8 mouse cellular contexts compared by ENCODE assay signal in the genomic region with DNA sequence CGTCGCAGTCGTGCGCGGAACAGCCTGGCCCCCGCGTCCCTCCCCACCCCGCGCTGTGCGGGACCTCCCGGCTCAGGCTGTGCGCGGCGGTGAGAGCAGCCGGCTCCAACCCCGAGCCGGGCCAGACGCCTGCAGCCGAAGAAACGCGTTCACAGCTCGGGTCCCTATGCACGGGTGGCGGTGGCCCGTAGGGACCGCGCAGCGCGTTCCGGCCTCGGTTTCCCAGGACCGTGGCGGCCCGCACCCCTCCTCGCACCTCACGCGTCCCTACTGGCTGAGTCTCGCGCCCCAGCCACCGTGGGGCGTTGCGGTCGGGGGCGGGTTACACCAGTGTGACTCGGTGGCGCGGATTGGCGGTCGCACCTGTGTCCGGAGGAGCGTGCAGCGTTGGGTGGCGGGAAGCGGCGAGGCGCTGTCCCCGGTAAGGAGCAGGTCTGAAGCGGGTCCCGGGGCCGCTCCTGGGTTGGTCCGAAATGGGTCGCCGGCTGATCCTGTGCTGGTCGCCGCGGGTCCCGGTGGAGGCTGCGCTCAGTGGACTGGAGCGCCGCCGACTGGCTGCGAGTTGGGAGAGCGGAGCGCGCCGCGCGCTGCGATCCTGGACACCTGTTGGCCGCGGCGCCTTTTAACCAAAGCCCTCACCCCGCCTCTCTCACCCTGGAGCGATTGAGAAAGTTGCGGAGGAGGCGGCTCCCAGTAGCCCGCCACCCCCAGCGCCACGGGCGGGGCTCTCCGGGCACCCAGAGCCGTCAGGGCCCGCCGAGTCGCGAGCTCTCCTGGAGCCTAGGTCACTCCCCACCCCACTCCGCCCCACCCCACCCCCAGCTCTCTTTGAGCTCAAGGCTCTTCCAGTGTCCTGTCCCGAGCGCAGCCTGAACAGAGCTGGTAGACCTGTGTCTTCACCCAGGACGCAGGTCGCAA. TPM values are rescaled to one million over a fixed set of nuclear protein-coding genes. Genes with fewer than 3 reads are reported as not detected.
DNase-seq lines count a peak whose midpoint lies in the region; ATAC-seq lines count a peak whose summit lies in the region.

Gene Gjb2, minus strand, starts transcription at position 597 of the 918 bp plus-strand sequence.

- H3K4me1 ChIP-seq in embryonic facial prominence, embryonic 12.5 days, result peaks cover 14% of the 10 kb centered on the region
- peaks cover 21% of the 10 kb centered on the region for H3K4me1 ChIP-seq in hindbrain, embryonic 13.5 days (replicated peaks)

- H3K4me2 ChIP-seq in embryonic facial prominence, embryonic 12.5 days (replicated peaks), result peak within 1 kb of the TSS; percentile 100
- H3K4me2 ChIP-seq in hindbrain, embryonic 13.5 days, result peak within 1 kb of the TSS; percentile 96

- H3K27ac ChIP-seq in embryonic facial prominence, embryonic 12.5 days, result no peak within 1 kb of the TSS
- no peak within 1 kb of the TSS for H3K27ac ChIP-seq in hindbrain, embryonic 13.5 days

- H3K9ac ChIP-seq in embryonic facial prominence, embryonic 12.5 days, result peak within 1 kb of the TSS; percentile 52
- H3K9ac ChIP-seq in hindbrain, embryonic 13.5 days, result peak within 1 kb of the TSS; percentile 68

- peak within 1 kb of the TSS; percentile 61 for H3K4me3 ChIP-seq in embryonic facial prominence, embryonic 12.5 days
- H3K4me3 ChIP-seq in hindbrain, embryonic 13.5 days, result peak within 1 kb of the TSS; percentile 59

- peaks cover 65% of the 10 kb centered on the region for H3K27me3 ChIP-seq in embryonic facial prominence, embryonic 12.5 days
- peaks cover 79% of the 10 kb centered on the region for H3K27me3 ChIP-seq in hindbrain, embryonic 13.5 days

- ATAC-seq in embryonic facial prominence, embryonic 12.5 days (ENCODE audit: insufficient number of reproducible peaks, insufficient read depth, low FRiP score, low TSS enrichment), result 0 out of 2 replicates have a peak, but pooled peaks have one; percentile 53
- peak; percentile 71 for ATAC-seq in hindbrain, embryonic 13.5 days (ENCODE audit: low FRiP score)

- DNase-seq in CD4-positive helper T cell, adult 2 months (ENCODE audit: low read depth, low spot score), result peak; percentile 33
- peak; percentile 63 for DNase-seq in R1 (ENCODE audit: low read depth, low spot score)
- DNase-seq in layer of hippocampus, postnatal 36 days, result peak; percentile 12 to 18
- DNase-seq in lung, postnatal 14 days, result peak; percentile 52
- peak; percentile 7 to 26 for DNase-seq in right cerebral cortex, adult 2 months (ENCODE audit: low spot score in 2 of 2)
- DNase-seq in gastrocnemius, adult 8-10 months (ENCODE audit: low spot score in 2 of 2), result no peak

- no peaks in the 10 kb centered on the region for H3K9me3 ChIP-seq in embryonic facial prominence, embryonic 12.5 days
- no peaks in the 10 kb centered on the region for H3K9me3 ChIP-seq in hindbrain, embryonic 13.5 days

- no peaks in the 10 kb centered on the region for H3K36me3 ChIP-seq in embryonic facial prominence, embryonic 12.5 days
- H3K36me3 ChIP-seq in hindbrain, embryonic 13.5 days, result no peaks in the 10 kb centered on the region

- under 1% methylated on average over 101 of the region's 101 CpGs for WGBS in embryonic facial prominence, embryonic 12.5 days
- WGBS in hindbrain, embryonic 13.5 days, result under 1% methylated on average over 100 of the region's 101 CpGs

RNA-seq across cellular contexts. Expression of gene Gjb2, which starts in this region (rescaled TPM):
- 28.4 and 37.5 TPM in 2 replicates for polyA plus RNA-seq in embryonic facial prominence, embryonic 12.5 days (2016; fragmentation: Nextera tagmentation; extraction: Ambion mirVana)
- polyA plus RNA-seq in hindbrain, embryonic 13.5 days (2015; fragmentation: Nextera tagmentation; extraction: Ambion mirVana), result 15.3 and 17.0 TPM in 2 replicates
- total RNA-seq in layer of hippocampus, postnatal 36 days (2021), result 1 to 10 TPM; 5.3 to 6.1 TPM
- total RNA-seq in gastrocnemius, adult 8-10 months (2022), result under 1 TPM in 3 of 4 experiments, not detected in 1; 0.16 to 0.46 (median 0.24) TPM

Comparison
In these comparisons a context has a peak if more than half of its experiments do, and no peak if none do; other contexts are left out.
1. RNA of gene Gjb2 (total RNA-seq): 5.3 to 6.1 TPM in layer of hippocampus, postnatal 36 days; 0.16 to 0.46 TPM in gastrocnemius, adult 8-10 months; every median in the first group is over 4 times any median in the second.
2. DNase-seq: peak in CD4-positive helper T cell, adult 2 months (single experiment), R1 (single experiment), layer of hippocampus, postnatal 36 days (2 of 2), lung, postnatal 14 days (single experiment) and right cerebral cortex, adult 2 months (2 of 2); none in gastrocnemius, adult 8-10 months (0 of 2).